Mouse (Mus musculus): ENCODE measurements at regions not wholly inside any gene's neighbourhood (a gene's known extent, or its start where the extent isn't known, plus 50 kb on each side); places are given as distances from the start of the nearest gene placed in this dataset.

GRCm38 (mm10) chr2:92678999-92679704 lies 79.6 kb downstream of the Chst1 start:
- H3K4me1 ChIP-seq = peaks cover 11% of the 10 kb centered on the region
- no peak for TF ChIP-seq FLI1 (IDR thresholded peaks at IDR 0.05; ENCODE audit: low read length)
- no peak for TF ChIP-seq GATA1 (IDR thresholded peaks at IDR 0.05; ENCODE audit: borderline replicate concordance, low read length)
- no peaks in the 10 kb centered on the region for H3K36me3 ChIP-seq (replicated peaks; ENCODE audit: low read length)

GRCm38 (mm10) chr2:92682256-92682655 lies 82.7 kb downstream of the Chst1 start:
- Histone ChIP-seq H3K4me1 (peaks cover 11% of the 10 kb centered on the region), H3K36me3 (replicated peaks; ENCODE audit: low read length) (no peaks in the 10 kb centered on the region), H3K27me3 (replicated peaks) (peaks cover 7% of the 10 kb centered on the region), H3K4me3 (replicated peaks) (no peak overlapping the region), H3K9me3 (peaks cover 5% of the 10 kb centered on the region)
- TF ChIP-seq GATA1 (IDR thresholded peaks at IDR 0.05; ENCODE audit: borderline replicate concordance, low read length) = no peak
- TF ChIP-seq FLI1 (IDR thresholded peaks at IDR 0.05; ENCODE audit: low read length) = no peak

More at GRCm38 (mm10) chr2:92678999-92679704, 79.6 kb downstream of the Chst1 start:
- Histone ChIP-seq H3K4me3 (replicated peaks) (no peak overlapping the region), H3K27me3 (replicated peaks) (peaks cover 21% of the 10 kb centered on the region), H3K9me3 (peaks cover 5% of the 10 kb centered on the region)

GRCm38 (mm10) chr2:92687702-92688101 lies 88.2 kb downstream of the Chst1 start:
- no peak for TF ChIP-seq FLI1 (IDR thresholded peaks at IDR 0.05; ENCODE audit: low read length)
- no peak for TF ChIP-seq GATA1 (IDR thresholded peaks at IDR 0.05; ENCODE audit: borderline replicate concordance, low read length)
- Histone ChIP-seq H3K4me1 (no peaks in the 10 kb centered on the region), H3K27me3 (replicated peaks) (peaks cover 19% of the 10 kb centered on the region), H3K4me3 (replicated peaks) (no peak overlapping the region), H3K36me3 (replicated peaks; ENCODE audit: low read length) (no peaks in the 10 kb centered on the region), H3K9me3 (no peaks in the 10 kb centered on the region)

GRCm38 (mm10) chr2:92689203-92689602 lies 89.7 kb downstream of the Chst1 start:
- Histone ChIP-seq H3K4me1 (no peaks in the 10 kb centered on the region), H3K36me3 (replicated peaks; ENCODE audit: low read length) (no peaks in the 10 kb centered on the region), H3K27me3 (replicated peaks) (peaks cover 21% of the 10 kb centered on the region), H3K4me3 (replicated peaks) (no peak overlapping the region), H3K9me3 (no peaks in the 10 kb centered on the region)
- TF ChIP-seq GATA1 (IDR thresholded peaks at IDR 0.05; ENCODE audit: borderline replicate concordance, low read length) = no peak
- no peak for TF ChIP-seq FLI1 (IDR thresholded peaks at IDR 0.05; ENCODE audit: low read length)

- no peak for TF ChIP-seq FLI1 (IDR thresholded peaks at IDR 0.05; ENCODE audit: low read length)
- TF ChIP-seq GATA1 (IDR thresholded peaks at IDR 0.05; ENCODE audit: borderline replicate concordance, low read length) = no peak
- H3K9me3 ChIP-seq = no peaks in the 10 kb centered on the region
- no peak overlapping the region for H3K4me3 ChIP-seq (replicated peaks)
Observed at GRCm38 (mm10) chr2:92690304-92690703, 90.8 kb downstream of the Chst1 start.

GRCm38 (mm10) chr2:92691438-92691837 lies 91.9 kb downstream of the Chst1 start:
- no peak overlapping the region for H3K4me3 ChIP-seq (replicated peaks)
- peaks cover 35% of the 10 kb centered on the region for H3K27me3 ChIP-seq (replicated peaks)
- H3K9me3 ChIP-seq = no peaks in the 10 kb centered on the region
- TF ChIP-seq FLI1 (IDR thresholded peaks at IDR 0.05; ENCODE audit: low read length) (no peak), GATA1 (IDR thresholded peaks at IDR 0.05; ENCODE audit: borderline replicate concordance, low read length) (no peak)
- no peaks in the 10 kb centered on the region for H3K36me3 ChIP-seq (replicated peaks; ENCODE audit: low read length)
- H3K4me1 ChIP-seq = no peaks in the 10 kb centered on the region

More at GRCm38 (mm10) chr2:92690304-92690703, 90.8 kb downstream of the Chst1 start:
- Histone ChIP-seq H3K27me3 (replicated peaks) (peaks cover 28% of the 10 kb centered on the region), H3K36me3 (replicated peaks; ENCODE audit: low read length) (no peaks in the 10 kb centered on the region), H3K4me1 (no peaks in the 10 kb centered on the region)

GRCm38 (mm10) chr2:92692623-92693022 lies 93.1 kb downstream of the Chst1 start:
- Histone ChIP-seq H3K27me3 (replicated peaks) (peaks cover 36% of the 10 kb centered on the region), H3K9me3 (no peaks in the 10 kb centered on the region), H3K36me3 (replicated peaks; ENCODE audit: low read length) (no peaks in the 10 kb centered on the region), H3K4me3 (replicated peaks) (no peak overlapping the region), H3K4me1 (no peaks in the 10 kb centered on the region)
- TF ChIP-seq GATA1 (IDR thresholded peaks at IDR 0.05; ENCODE audit: borderline replicate concordance, low read length) = no peak
- TF ChIP-seq FLI1 (IDR thresholded peaks at IDR 0.05; ENCODE audit: low read length) = no peak

GRCm38 (mm10) chr2:92693024-92693423 lies 93.5 kb downstream of the Chst1 start:
- no peaks in the 10 kb centered on the region for H3K36me3 ChIP-seq (replicated peaks; ENCODE audit: low read length)
- no peaks in the 10 kb centered on the region for H3K4me1 ChIP-seq
- H3K27me3 ChIP-seq (replicated peaks) = peaks cover 35% of the 10 kb centered on the region
- TF ChIP-seq GATA1 (IDR thresholded peaks at IDR 0.05; ENCODE audit: borderline replicate concordance, low read length) (no peak), FLI1 (IDR thresholded peaks at IDR 0.05; ENCODE audit: low read length) (no peak)
- H3K9me3 ChIP-seq = no peaks in the 10 kb centered on the region
- no peak overlapping the region for H3K4me3 ChIP-seq (replicated peaks)

GRCm38 (mm10) chr2:92694797-92695196 lies 95.3 kb downstream of the Chst1 start:
- H3K4me1 ChIP-seq = no peaks in the 10 kb centered on the region
- no peaks in the 10 kb centered on the region for H3K9me3 ChIP-seq
- H3K27me3 ChIP-seq (replicated peaks) = peaks cover 30% of the 10 kb centered on the region
- no peak for TF ChIP-seq FLI1 (IDR thresholded peaks at IDR 0.05; ENCODE audit: low read length)
- TF ChIP-seq GATA1 (IDR thresholded peaks at IDR 0.05; ENCODE audit: borderline replicate concordance, low read length) = no peak
- H3K36me3 ChIP-seq (replicated peaks; ENCODE audit: low read length) = no peaks in the 10 kb centered on the region
- no peak overlapping the region for H3K4me3 ChIP-seq (replicated peaks)

- H3K27me3 ChIP-seq (replicated peaks) = peaks cover 35% of the 10 kb centered on the region
- no peak for TF ChIP-seq FLI1 (IDR thresholded peaks at IDR 0.05; ENCODE audit: low read length)
- H3K4me3 ChIP-seq (replicated peaks) = no peak overlapping the region
- H3K9me3 ChIP-seq = no peaks in the 10 kb centered on the region
- H3K36me3 ChIP-seq (replicated peaks; ENCODE audit: low read length) = no peaks in the 10 kb centered on the region
- H3K4me1 ChIP-seq = no peaks in the 10 kb centered on the region
Observed at GRCm38 (mm10) chr2:92695869-92696268, 96.4 kb downstream of the Chst1 start.

Data from megakaryocyte, embryonic 14.5 days (primary cell).